In the genomic region with DNA sequence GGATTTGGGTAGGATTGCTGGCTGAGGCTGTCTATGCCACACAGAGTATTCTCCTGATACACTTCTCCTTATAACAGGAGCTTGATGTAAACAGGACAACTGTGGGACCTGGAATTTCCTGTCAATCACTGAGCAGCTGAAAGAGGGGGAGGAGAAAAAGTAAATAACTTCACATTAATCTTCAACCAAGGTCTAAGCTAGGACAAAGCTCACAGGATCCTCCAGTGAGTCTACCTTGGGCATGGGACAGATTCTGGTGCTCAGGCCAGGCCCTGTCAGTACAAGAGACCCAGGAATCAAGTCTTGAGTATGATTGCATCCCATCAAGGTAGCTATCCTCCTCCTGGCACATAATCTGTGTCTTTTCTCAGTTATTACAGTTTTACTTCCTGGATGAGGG, we compare ENCODE assay signal across 24 mouse cellular contexts.
DNase-seq lines count a peak whose midpoint lies in the region; ATAC-seq and TF ChIP-seq lines count a peak whose summit lies in the region.
"Had no signal": no experiment of that assay in that cellular context is flagged by ENCODE, and none has a peak within 500 bp of the region (broad histone marks: within the 10 kb centered on the region; RNA-seq: fewer than 3 reads in every experiment).

No protein-coding gene starts in this region.

- H3K9ac ChIP-seq in liver, embryonic 14.5 days (replicated peaks), result no peak overlapping the region
- no peak overlapping the region for H3K9ac ChIP-seq in midbrain, embryonic 13.5 days (replicated peaks)
- H3K9ac ChIP-seq: embryonic facial prominence, embryonic 15.5 days; hindbrain, embryonic 15.5 days; intestine, embryonic 15.5 days; limb, embryonic 12.5 days; lung, embryonic 15.5 days had no signal

- no peaks in the 10 kb centered on the region for H3K36me3 ChIP-seq in kidney, adult 2 months (ENCODE audit: control insufficient read depth, insufficient read depth, low read length)
- no peaks in the 10 kb centered on the region for H3K36me3 ChIP-seq in liver, embryonic 14.5 days (replicated peaks; ENCODE audit: control insufficient read depth, insufficient read depth, low read depth)
- H3K36me3 ChIP-seq in midbrain, embryonic 13.5 days, result no peaks in the 10 kb centered on the region
- H3K36me3 ChIP-seq in limb, embryonic 10.5 days, result no peaks in the 10 kb centered on the region
- H3K36me3 ChIP-seq: embryonic facial prominence, embryonic 15.5 days; hindbrain, embryonic 15.5 days; intestine, embryonic 15.5 days; limb, embryonic 12.5 days; lung, embryonic 15.5 days; midbrain, embryonic 10.5 days had no signal

- DNase-seq in kidney, adult 18-20 months, result peak; percentile 21
- DNase-seq in kidney, adult 2 months, result peak; percentile 70
- DNase-seq in kidney, postnatal 14 days, result peak; percentile 41
- DNase-seq in liver, embryonic 14.5 days (ENCODE audit: low read depth in 3 of 3, low spot score in 3 of 3), result no peak
- no peak for DNase-seq in MN1 (ENCODE audit: low spot score)
- no peak for DNase-seq in limb, embryonic 10.5 days (ENCODE audit: low spot score)
- no peak for DNase-seq in c-Kit-positive CD71-positive TER-119-positive erythroid progenitor cells, embryonic 14.5 days (ENCODE audit: low spot score)
- DNase-seq: adrenal gland, postnatal 14 days; cerebellum, adult 9-10 months; gastrocnemius, postnatal 14 days; heart, adult 11 months; layer of hippocampus, postnatal 36 days; lung, postnatal 4 days had no signal

- H3K4me1 ChIP-seq in kidney, adult 2 months (ENCODE audit: control insufficient read depth, insufficient read depth, low read length), result peaks cover 12% of the 10 kb centered on the region
- H3K4me1 ChIP-seq in liver, embryonic 14.5 days (replicated peaks; ENCODE audit: control insufficient read depth in 2 of 2, insufficient read depth in 2 of 2, low read length in 1 of 2), result peaks cover 0 to 5% of the 10 kb centered on the region in 2 experiments; a peak in 1 of 4 replicates
- peaks cover 3% of the 10 kb centered on the region for H3K4me1 ChIP-seq in midbrain, embryonic 13.5 days (replicated peaks)
- no peaks in the 10 kb centered on the region for H3K4me1 ChIP-seq in limb, embryonic 10.5 days
- H3K4me1 ChIP-seq: embryonic facial prominence, embryonic 15.5 days; intestine, embryonic 15.5 days; limb, embryonic 12.5 days had no signal

- no peaks in the 10 kb centered on the region for H3K27me3 ChIP-seq in kidney, adult 2 months (replicated peaks; ENCODE audit: control insufficient read depth, insufficient read depth, low read length)
- H3K27me3 ChIP-seq in liver, embryonic 14.5 days (ENCODE audit: control insufficient read depth, insufficient read depth, low read length), result no peaks in the 10 kb centered on the region
- no peaks in the 10 kb centered on the region for H3K27me3 ChIP-seq in midbrain, embryonic 13.5 days
- H3K27me3 ChIP-seq in limb, embryonic 10.5 days (ENCODE audit: low read depth, poor library complexity, severe bottlenecking), result no peaks in the 10 kb centered on the region
- H3K27me3 ChIP-seq: embryonic facial prominence, embryonic 15.5 days; hindbrain, embryonic 15.5 days; intestine, embryonic 15.5 days; limb, embryonic 12.5 days; lung, embryonic 15.5 days had no signal

- peak; percentile 47; the same call in 1 of the 2 replicates for ATAC-seq in liver, embryonic 14.5 days (ENCODE audit: insufficient read depth)
- no peak for ATAC-seq in midbrain, embryonic 13.5 days
- ATAC-seq: activated CD4-positive, CD25-positive, alpha-beta regulatory T cell, adult 4 months; forebrain, embryonic 14.5 days had no signal

- no peak overlapping the region for H3K4me2 ChIP-seq in liver, embryonic 14.5 days (ENCODE audit: low read depth)
- H3K4me2 ChIP-seq in midbrain, embryonic 13.5 days (replicated peaks), result no peak overlapping the region
- H3K4me2 ChIP-seq: embryonic facial prominence, embryonic 15.5 days; heart, embryonic 11.5 days; hindbrain, embryonic 15.5 days; intestine, embryonic 15.5 days; limb, embryonic 12.5 days; lung, embryonic 15.5 days had no signal

- no peaks in the 10 kb centered on the region for H3K9me3 ChIP-seq in liver, embryonic 14.5 days (ENCODE audit: control insufficient read depth, low read length)
- H3K9me3 ChIP-seq in midbrain, embryonic 13.5 days, result no peaks in the 10 kb centered on the region
- H3K9me3 ChIP-seq in limb, embryonic 10.5 days (replicated peaks), result no peaks in the 10 kb centered on the region
- H3K9me3 ChIP-seq: embryonic facial prominence, embryonic 15.5 days; hindbrain, embryonic 15.5 days; intestine, embryonic 15.5 days; limb, embryonic 12.5 days; lung, embryonic 15.5 days; midbrain, embryonic 10.5 days had no signal

- TF ChIP-seq CTCF in kidney, adult 2 months (conservative IDR thresholded peaks at IDR 0.05; ENCODE audit: insufficient read depth, insufficient read length, low read depth, low read length), result no peak
- TF ChIP-seq CTCF in liver, embryonic 14.5 days (IDR thresholded peaks at IDR 0.05; ENCODE audit: low read depth), result no peak

- TF ChIP-seq EP300 in liver, embryonic 14.5 days (IDR thresholded peaks at IDR 0.05; ENCODE audit: low read depth), result no peak

- H3K27ac ChIP-seq in kidney, adult 2 months (ENCODE audit: insufficient read depth, low read depth, low read length), result peak overlapping the region; percentile 84
- no peak overlapping the region for H3K27ac ChIP-seq in liver, embryonic 14.5 days
- H3K27ac ChIP-seq in midbrain, embryonic 13.5 days, result no peak overlapping the region
- H3K27ac ChIP-seq in limb, embryonic 10.5 days, result no peak overlapping the region
- H3K27ac ChIP-seq: embryonic facial prominence, embryonic 15.5 days; hindbrain, embryonic 15.5 days; intestine, embryonic 15.5 days; layer of hippocampus, adult 2 months; limb, embryonic 12.5 days; lung, embryonic 15.5 days; midbrain, embryonic 10.5 days had no signal

- no peak overlapping the region for H3K4me3 ChIP-seq in kidney, adult 2 months (ENCODE audit: insufficient read depth, low read depth, low read length)
- H3K4me3 ChIP-seq in liver, embryonic 14.5 days (ENCODE audit: insufficient read depth in 1 of 2, low read depth in 2 of 2, low read length in 2 of 2), result no peak overlapping the region
- no peak overlapping the region for H3K4me3 ChIP-seq in midbrain, embryonic 13.5 days (replicated peaks)
- H3K4me3 ChIP-seq in limb, embryonic 10.5 days, result no peak overlapping the region
- H3K4me3 ChIP-seq: embryonic facial prominence, embryonic 15.5 days; hindbrain, embryonic 15.5 days; intestine, embryonic 15.5 days; layer of hippocampus, adult 2 months; limb, embryonic 12.5 days; lung, embryonic 15.5 days; midbrain, embryonic 10.5 days had no signal

- TF ChIP-seq POLR2A in kidney, adult 2 months (IDR thresholded peaks at IDR 0.05; ENCODE audit: low read depth, low read length), result no peak

Comparison
In these comparisons a context has a peak if more than half of its experiments do, and no peak if none do; other contexts are left out.
1. DNase-seq: peak in kidney, adult 18-20 months (single experiment), kidney, adult 2 months (single experiment) and kidney, postnatal 14 days (single experiment); none in liver, embryonic 14.5 days (0 of 3), MN1 (single experiment), limb, embryonic 10.5 days (single experiment) and c-Kit-positive CD71-positive TER-119-positive erythroid progenitor cells, embryonic 14.5 days (single experiment).